Mouse (Mus musculus): ENCODE measurements at regions not wholly inside any gene's neighbourhood (a gene's known extent, or its start where the extent isn't known, plus 50 kb on each side); places are given as distances from the start of the nearest gene placed in this dataset.

GRCm38 (mm10) chr3:148295515-148295914 is 694.8 kb downstream of the Adgrl2 start:
- Histone ChIP-seq H3K4me3 (no peak overlapping the region), H3K27ac (no peak overlapping the region)
- intact Hi-C loops (cut with DNase I), result no loop called here
- no peak for DNase-seq
- TF ChIP-seq CTCF (IDR thresholded peaks at IDR 0.05), result no peak

GRCm38 (mm10) chr3:148278978-148279377 is 711.4 kb downstream of the Adgrl2 start:
- Histone ChIP-seq H3K4me3 (no peak overlapping the region), H3K27ac (no peak overlapping the region)
- TF ChIP-seq CTCF (IDR thresholded peaks at IDR 0.05), result no peak
- no peak for DNase-seq
- intact Hi-C loops (cut with DNase I), result no loop called here

GRCm38 (mm10) chr3:148272159-148272848 is 718.1 kb downstream of the Adgrl2 start:
- no peak overlapping the region for H3K4me3 ChIP-seq
- intact Hi-C loops (cut with DNase I), result no loop called here
- H3K27ac ChIP-seq, result no peak overlapping the region
- DNase-seq, result no peak
- no peak for TF ChIP-seq CTCF (IDR thresholded peaks at IDR 0.05)

- intact Hi-C loops (cut with DNase I), result no loop called here
- TF ChIP-seq CTCF (IDR thresholded peaks at IDR 0.05), result no peak
- Histone ChIP-seq H3K4me3 (no peak overlapping the region), H3K27ac (no peak overlapping the region)
- no peak for DNase-seq
Observed at GRCm38 (mm10) chr3:148268812-148269211, 721.5 kb downstream of the Adgrl2 start.

DNA sequence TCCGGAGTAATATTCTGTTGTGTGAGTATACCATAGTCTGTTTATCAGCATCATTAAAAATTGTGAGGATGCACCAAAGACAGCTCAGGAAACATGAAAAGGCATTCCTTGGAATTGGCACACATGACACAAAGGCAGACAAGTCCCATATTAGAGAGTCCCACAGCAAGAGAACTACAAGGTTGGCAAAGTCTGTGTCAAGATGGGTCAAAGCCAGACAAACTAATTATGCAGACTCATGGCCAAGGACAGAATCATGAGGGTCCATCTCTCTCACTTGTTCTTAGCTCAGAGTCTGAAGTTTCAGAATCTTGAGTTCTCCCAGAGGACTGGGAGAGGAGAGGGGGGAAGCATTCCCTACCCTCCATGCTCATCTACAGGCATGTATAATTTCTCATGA is 731.1 kb downstream of the Adgrl2 start:
- intact Hi-C loops (cut with DNase I), result no loop called here
- no peak for TF ChIP-seq CTCF (IDR thresholded peaks at IDR 0.05)
- H3K27ac ChIP-seq, result no peak overlapping the region
- no peak for DNase-seq
- no peak overlapping the region for H3K4me3 ChIP-seq

- TF ChIP-seq CTCF (IDR thresholded peaks at IDR 0.05), result no peak
- Histone ChIP-seq H3K27ac (no peak overlapping the region), H3K4me3 (no peak overlapping the region)
- DNase-seq, result peak; percentile 85
- intact Hi-C loops (cut with DNase I), result no loop called here
Observed at GRCm38 (mm10) chr3:148248617-148249016, 741.7 kb downstream of the Adgrl2 start.

DNA sequence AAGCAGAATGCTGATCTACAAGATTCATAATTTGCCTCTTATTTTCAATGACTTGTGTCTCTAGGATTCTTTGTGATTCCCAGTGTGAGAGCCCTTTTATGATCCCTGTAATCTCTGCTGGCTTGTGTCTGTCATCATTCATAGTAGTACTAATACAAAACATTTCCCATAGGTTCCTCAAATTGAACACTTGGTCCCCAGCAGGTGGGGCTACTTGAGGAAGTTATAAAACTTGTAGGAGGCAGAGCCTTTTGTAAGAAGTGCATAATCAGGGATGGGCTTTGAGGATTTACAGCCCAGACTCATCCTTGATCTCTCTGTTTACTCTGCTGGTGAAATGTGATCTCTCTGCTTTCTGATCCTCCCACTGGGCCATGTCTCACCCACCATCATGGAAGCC is 743.6 kb downstream of the Adgrl2 start:
- no peak for TF ChIP-seq CTCF (IDR thresholded peaks at IDR 0.05)
- no peak overlapping the region for H3K4me3 ChIP-seq
- no peak for DNase-seq
- intact Hi-C loops (cut with DNase I), result no loop called here
- H3K27ac ChIP-seq, result no peak overlapping the region

DNA sequence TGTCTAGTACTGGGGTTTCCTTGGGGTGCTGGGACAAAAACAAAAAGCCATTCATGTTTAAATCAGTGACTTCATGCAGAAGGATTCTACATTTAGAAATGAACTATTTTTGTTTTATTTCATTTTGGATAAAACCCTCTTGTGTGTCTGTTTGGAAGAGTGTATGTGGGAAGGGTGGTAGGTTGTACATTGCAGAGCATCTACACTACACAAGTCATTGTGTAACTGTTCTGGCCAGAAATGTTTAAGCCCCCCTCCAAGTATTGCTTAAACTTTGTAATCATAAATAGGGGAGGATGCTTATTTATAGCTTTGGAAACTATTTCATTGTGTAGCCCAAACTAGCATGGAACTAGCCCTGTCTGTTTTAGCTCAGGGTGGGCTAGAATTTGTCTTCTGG is 752.3 kb downstream of the Adgrl2 start:
- no peak for DNase-seq
- Histone ChIP-seq H3K4me3 (no peak overlapping the region), H3K27ac (no peak overlapping the region)
- intact Hi-C loops (cut with DNase I), result no loop called here
- TF ChIP-seq CTCF (IDR thresholded peaks at IDR 0.05), result no peak

GRCm38 (mm10) chr3:148237555-148237954 is 752.8 kb downstream of the Adgrl2 start:
- no peak for TF ChIP-seq CTCF (IDR thresholded peaks at IDR 0.05)

GRCm38 (mm10) chr3:148233616-148234015 is 756.7 kb downstream of the Adgrl2 start:
- DNase-seq, result no peak
- TF ChIP-seq CTCF (IDR thresholded peaks at IDR 0.05), result no peak
- intact Hi-C loops (cut with DNase I), result no loop called here
- no peak overlapping the region for H3K4me3 ChIP-seq
- no peak overlapping the region for H3K27ac ChIP-seq

More at GRCm38 (mm10) chr3:148237555-148237954, 752.8 kb downstream of the Adgrl2 start:
- DNase-seq, result no peak
- Histone ChIP-seq H3K27ac (no peak overlapping the region), H3K4me3 (no peak overlapping the region)
- intact Hi-C loops (cut with DNase I), result no loop called here

GRCm38 (mm10) chr3:148229192-148229591 is 761.2 kb downstream of the Adgrl2 start:
- TF ChIP-seq CTCF (IDR thresholded peaks at IDR 0.05), result no peak
- Histone ChIP-seq H3K27ac (no peak overlapping the region), H3K4me3 (no peak overlapping the region)
- DNase-seq, result no peak
- intact Hi-C loops (cut with DNase I), result no loop called here

GRCm38 (mm10) chr3:148228002-148228707 is 762.2 kb downstream of the Adgrl2 start:
- intact Hi-C loops (cut with DNase I), result no loop called here
- no peak overlapping the region for H3K27ac ChIP-seq
- H3K4me3 ChIP-seq, result no peak overlapping the region
- no peak for TF ChIP-seq CTCF (IDR thresholded peaks at IDR 0.05)
- DNase-seq, result peak; percentile 24

DNA sequence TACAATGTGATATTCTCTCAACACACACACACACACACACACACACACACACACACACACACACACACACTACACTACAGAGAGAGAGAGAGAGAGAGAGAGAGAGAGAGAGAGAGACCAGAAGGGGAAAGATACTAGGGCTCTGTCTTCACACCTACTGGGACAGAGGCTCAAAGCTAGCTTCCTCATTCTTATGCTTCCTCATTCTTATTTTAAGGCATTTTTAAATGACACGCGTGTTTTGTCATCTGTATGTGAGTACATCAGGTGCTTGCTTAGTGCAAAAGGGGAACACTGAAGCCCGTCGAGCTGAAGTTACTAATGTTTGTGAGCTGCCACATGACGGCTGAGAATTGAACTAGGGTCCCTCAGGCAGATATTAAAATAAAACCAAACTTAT is 769.5 kb downstream of the Adgrl2 start:
- Histone ChIP-seq H3K27ac (no peak overlapping the region), H3K4me3 (no peak overlapping the region)
- DNase-seq, result no peak
- TF ChIP-seq CTCF (IDR thresholded peaks at IDR 0.05), result no peak
- intact Hi-C loops (cut with DNase I), result no loop called here

Measured in gastrocnemius, adult 2 months (tissue).